9 mouse cellular contexts compared by ENCODE assay signal in the genomic region with DNA sequence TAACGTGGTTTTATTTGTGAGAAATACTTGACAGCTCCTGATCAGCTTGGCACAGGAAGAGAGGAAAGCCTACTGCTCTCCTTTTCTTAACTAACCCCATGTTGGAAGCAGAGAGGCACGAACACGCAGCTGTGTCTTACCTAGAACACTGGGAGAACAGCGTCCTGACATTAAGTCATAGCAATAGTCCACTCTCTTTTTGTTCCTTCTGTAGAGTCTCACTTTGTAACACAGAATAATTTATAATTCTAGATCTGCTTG. TPM values are rescaled to one million over a fixed set of nuclear protein-coding genes. Genes with fewer than 3 reads are reported as not detected.
DNase-seq lines count a peak whose midpoint lies in the region; ATAC-seq and TF ChIP-seq lines count a peak whose summit lies in the region.
"Not testable (repeated sequence)": the region's sequence is repeated elsewhere in the genome, so short reads cannot be mapped to it uniquely, and the experiment has no call there.
"Had no signal": no experiment of that assay in that cellular context is flagged by ENCODE, and none has a peak within 500 bp of the region (broad histone marks: within the 10 kb centered on the region; RNA-seq: fewer than 3 reads in every experiment).

No protein-coding gene starts in this region.

- DNase-seq in embryonic facial prominence, embryonic 14.5 days (ENCODE audit: low spot score); midbrain, embryonic 14.5 days; stomach, postnatal 0 days (ENCODE audit: low spot score): not testable (repeated sequence)

- TF ChIP-seq EP300 in stomach, postnatal 0 days (optimal IDR thresholded peaks at IDR 0.05): not testable (repeated sequence)

- ATAC-seq in embryonic facial prominence, embryonic 14.5 days (ENCODE audit: low read depth): peak; percentile 22; the same call in 1 of the 2 replicates
- 0 out of 2 replicates have a peak, but pooled peaks have one; percentile 21 for ATAC-seq in hindbrain, embryonic 13.5 days (ENCODE audit: low FRiP score)
- ATAC-seq in midbrain, embryonic 14.5 days (ENCODE audit: low FRiP score, low TSS enrichment): peak; percentile 46; the same call in 1 of the 2 replicates
- ATAC-seq in midbrain, embryonic 16.5 days: 0 out of 2 replicates have a peak, but pooled peaks have one; percentile 59
- ATAC-seq in stomach, postnatal 0 days (ENCODE audit: low FRiP score, low TSS enrichment): 0 out of 2 replicates have a peak, but pooled peaks have one; percentile 25

- H3K36me3 ChIP-seq in embryonic facial prominence, embryonic 14.5 days (ENCODE audit: control insufficient read depth, insufficient read depth, low read length): peaks cover 20% of the 10 kb centered on the region
- peaks cover 26% of the 10 kb centered on the region for H3K36me3 ChIP-seq in hindbrain, embryonic 13.5 days
- peaks cover 20% of the 10 kb centered on the region for H3K36me3 ChIP-seq in midbrain, embryonic 14.5 days (ENCODE audit: control insufficient read depth, insufficient read depth, low read length)
- H3K36me3 ChIP-seq in midbrain, embryonic 16.5 days (ENCODE audit: control insufficient read depth, insufficient read depth, low read length); stomach, postnatal 0 days (ENCODE audit: control insufficient read depth, insufficient read depth, low read length): not testable (repeated sequence)

- not testable (repeated sequence) for H3K4me3 ChIP-seq in embryonic facial prominence, embryonic 14.5 days (ENCODE audit: low read depth, low read length); hindbrain, embryonic 13.5 days; midbrain, embryonic 14.5 days (replicated peaks; ENCODE audit: low read depth, low read length); midbrain, embryonic 16.5 days (ENCODE audit: low read depth, low read length); stomach, postnatal 0 days (ENCODE audit: low read depth, low read length)

- WGBS in embryonic facial prominence, embryonic 14.5 days: 66% methylated on average over 4 of the region's 4 CpGs
- WGBS in hindbrain, embryonic 13.5 days: 83% methylated on average over 4 of the region's 4 CpGs
- 60% methylated on average over 4 of the region's 4 CpGs for WGBS in midbrain, embryonic 14.5 days
- 63% methylated on average over 4 of the region's 4 CpGs for WGBS in midbrain, embryonic 16.5 days
- WGBS in stomach, postnatal 0 days: 52% methylated on average over 4 of the region's 4 CpGs

- not testable (repeated sequence) for H3K9me3 ChIP-seq in embryonic facial prominence, embryonic 14.5 days (ENCODE audit: control insufficient read depth, low read length); hindbrain, embryonic 13.5 days; midbrain, embryonic 14.5 days (ENCODE audit: control insufficient read depth, low read length); midbrain, embryonic 16.5 days (replicated peaks; ENCODE audit: control insufficient read depth, low read length, poor library complexity, severe bottlenecking); stomach, postnatal 0 days (ENCODE audit: control insufficient read depth, low read length)

- not testable (repeated sequence) for H3K27me3 ChIP-seq in embryonic facial prominence, embryonic 14.5 days (replicated peaks; ENCODE audit: control insufficient read depth, insufficient read depth, low read length); hindbrain, embryonic 13.5 days; midbrain, embryonic 14.5 days (ENCODE audit: control insufficient read depth, insufficient read depth, low read length); midbrain, embryonic 16.5 days (ENCODE audit: control insufficient read depth, insufficient read depth, low read depth, low read length); stomach, postnatal 0 days (ENCODE audit: control insufficient read depth, insufficient read depth, low read length)

- not testable (repeated sequence) for TF ChIP-seq CTCF in stomach, postnatal 0 days (IDR thresholded peaks at IDR 0.05; ENCODE audit: low read depth)

- not testable (repeated sequence) for H3K4me1 ChIP-seq in embryonic facial prominence, embryonic 14.5 days (ENCODE audit: control insufficient read depth, insufficient read depth, low read length); hindbrain, embryonic 13.5 days (replicated peaks); midbrain, embryonic 14.5 days (ENCODE audit: control insufficient read depth, insufficient read depth, low read length); midbrain, embryonic 16.5 days (ENCODE audit: control insufficient read depth, insufficient read depth, low read length); stomach, postnatal 0 days (replicated peaks; ENCODE audit: control insufficient read depth, insufficient read depth)

- not testable (repeated sequence) for H3K4me2 ChIP-seq in embryonic facial prominence, embryonic 14.5 days (ENCODE audit: low read depth, low read length); hindbrain, embryonic 13.5 days; midbrain, embryonic 14.5 days (ENCODE audit: low read length); midbrain, embryonic 16.5 days (ENCODE audit: low read length); stomach, postnatal 0 days (replicated peaks; ENCODE audit: low read depth)

- H3K27ac ChIP-seq in embryonic facial prominence, embryonic 14.5 days (replicated peaks; ENCODE audit: low read depth, low read length); hindbrain, embryonic 13.5 days; midbrain, embryonic 14.5 days (replicated peaks; ENCODE audit: low read depth, low read length); midbrain, embryonic 16.5 days (ENCODE audit: low read length); stomach, postnatal 0 days (replicated peaks): not testable (repeated sequence)

- H3K9ac ChIP-seq in embryonic facial prominence, embryonic 14.5 days (ENCODE audit: low read depth, low read length); hindbrain, embryonic 13.5 days; midbrain, embryonic 14.5 days (replicated peaks; ENCODE audit: low read length); midbrain, embryonic 16.5 days (ENCODE audit: low read depth, low read length); stomach, postnatal 0 days (ENCODE audit: low read length): not testable (repeated sequence)

RNA-seq across cellular contexts. Expression of a gene that starts 7.0 kb away (rescaled TPM):
- polyA plus RNA-seq in embryonic facial prominence, embryonic 14.5 days (2014; fragmentation: Nextera tagmentation; extraction: Ambion mirVana): 0.75 and 0.92 TPM in 2 replicates
- 1.1 and 1.2 TPM in 2 replicates for polyA plus RNA-seq in hindbrain, embryonic 13.5 days (2015; fragmentation: Nextera tagmentation; extraction: Ambion mirVana)
- 0.75 and 1.0 TPM in 2 replicates for polyA plus RNA-seq in midbrain, embryonic 14.5 days (2014; fragmentation: Nextera tagmentation; extraction: Ambion mirVana)
- 2.1 and 2.2 TPM in 2 replicates for polyA plus RNA-seq in midbrain, embryonic 16.5 days (2015; fragmentation: Nextera tagmentation; extraction: Ambion mirVana)
- 0.28 and 0.34 TPM in 2 replicates for polyA plus RNA-seq in stomach, postnatal 0 days (2015; fragmentation: Nextera tagmentation; extraction: Ambion mirVana)
- polyA plus RNA-seq: activated CD4-positive, CD25-positive, alpha-beta regulatory T cell, adult 4 months; CD4-positive, CD25-positive, alpha-beta regulatory T cell, adult 4 months; erythroblast, embryonic 14.5 days; G1E had no signal

RNA-seq across cellular contexts. Expression of a gene that starts 40.2 kb away (rescaled TPM):
- 182 and 187 TPM in 2 replicates for polyA plus RNA-seq in embryonic facial prominence, embryonic 14.5 days (2014; fragmentation: Nextera tagmentation; extraction: Ambion mirVana)
- 193 and 214 TPM in 2 replicates for polyA plus RNA-seq in hindbrain, embryonic 13.5 days (2015; fragmentation: Nextera tagmentation; extraction: Ambion mirVana)
- 176 and 180 TPM in 2 replicates for polyA plus RNA-seq in midbrain, embryonic 14.5 days (2014; fragmentation: Nextera tagmentation; extraction: Ambion mirVana)
- 208 and 217 TPM in 2 replicates for polyA plus RNA-seq in midbrain, embryonic 16.5 days (2015; fragmentation: Nextera tagmentation; extraction: Ambion mirVana)
- 94.9 and 96.1 TPM in 2 replicates for polyA plus RNA-seq in stomach, postnatal 0 days (2015; fragmentation: Nextera tagmentation; extraction: Ambion mirVana)

RNA-seq across cellular contexts. Expression of a gene that starts 40.5 kb away (rescaled TPM):
- 35.1 and 45.5 TPM in 2 replicates for polyA plus RNA-seq in embryonic facial prominence, embryonic 14.5 days (2014; fragmentation: Nextera tagmentation; extraction: Ambion mirVana)
- 57.7 and 62.4 TPM in 2 replicates for polyA plus RNA-seq in hindbrain, embryonic 13.5 days (2015; fragmentation: Nextera tagmentation; extraction: Ambion mirVana)
- 60.6 and 70.1 TPM in 2 replicates for polyA plus RNA-seq in midbrain, embryonic 14.5 days (2014; fragmentation: Nextera tagmentation; extraction: Ambion mirVana)
- polyA plus RNA-seq in midbrain, embryonic 16.5 days (2015; fragmentation: Nextera tagmentation; extraction: Ambion mirVana): 56.2 and 58.2 TPM in 2 replicates
- 20.7 and 22.3 TPM in 2 replicates for polyA plus RNA-seq in stomach, postnatal 0 days (2015; fragmentation: Nextera tagmentation; extraction: Ambion mirVana)
